Mouse (Mus musculus): Measurements from ENCODE around the gene Zfp326. TPM values are rescaled to one million over a fixed set of nuclear protein-coding genes. Genes with fewer than 3 reads are reported as not detected.

The Zfp326 gene
- total RNA-seq, 2 experiments from 2014 or later: 3.8 to 5.4 TPM

- no peak for ATAC-seq (replicated peaks; ENCODE audit: low FRiP score, poor library complexity, severe bottlenecking)
Observed at GRCm38 (mm10) chr5:105925568-105926255, 49.3 kb downstream of the Zfp326 start.

GRCm38 (mm10) chr5:105930282-105930681, 53.9 kb downstream of the Zfp326 start:
- no peak for ATAC-seq (replicated peaks; ENCODE audit: low FRiP score, poor library complexity, severe bottlenecking)

- ATAC-seq (replicated peaks; ENCODE audit: low FRiP score, poor library complexity, severe bottlenecking): no peak
Observed at GRCm38 (mm10) chr5:105932392-105932791, 56.0 kb downstream of the Zfp326 start.

GRCm38 (mm10) chr5:105941951-105942350, 65.6 kb downstream of the Zfp326 start:
- ATAC-seq (replicated peaks; ENCODE audit: low FRiP score, poor library complexity, severe bottlenecking): no peak

Other genes with a start within 250 kb of the Zfp326 start
- gene Lrrc8d, start 176.6 kb upstream of the Zfp326 start, total RNA-seq (2015; ENCODE audit: low replicate concordance): 13.4 and 18.0 TPM in 2 replicates
- 6.9 and 10.8 TPM in 2 replicates for gene Lrrc8d, start 176.6 kb upstream of the Zfp326 start, total RNA-seq (2017; ENCODE audit: low replicate concordance)